Mouse (Mus musculus) layer of hippocampus, postnatal 14 days (tissue): ENCODE measurements at regions not wholly inside any gene's neighbourhood (a gene's known extent, or its start where the extent isn't known, plus 50 kb on each side); places are given as distances from the start of the nearest gene placed in this dataset.

Experiments
- DNase-seq, 2 experiments: peaks; one replicate each; pipeline ENCODE4 v3.0.0; 2021 to 2022; ENCODE audit warnings: low spot score in 2 of 2, mixed read lengths in 1 of 2

DNA sequence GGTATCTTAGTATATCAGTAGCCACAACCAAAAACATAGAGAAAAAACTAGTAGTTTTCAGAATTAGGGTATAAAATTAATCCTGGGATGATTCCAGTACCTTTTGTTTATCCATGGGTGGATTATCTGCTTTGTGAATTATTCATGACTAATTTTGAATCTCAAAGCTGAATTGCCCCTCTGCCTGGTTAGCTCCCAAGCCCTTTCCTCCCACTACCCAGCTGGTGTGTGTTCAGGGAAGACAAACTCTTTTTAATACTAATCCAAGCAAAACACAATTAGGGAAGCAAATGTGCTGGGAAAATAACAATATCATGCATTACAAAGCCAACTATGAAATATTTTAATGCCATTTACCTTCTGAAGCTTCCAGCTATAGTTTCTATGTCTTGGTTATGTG lies 347.4 kb downstream of the Gm43517 start:
- DNase-seq: peak in 1 of 2 experiments; percentile 81

DNA sequence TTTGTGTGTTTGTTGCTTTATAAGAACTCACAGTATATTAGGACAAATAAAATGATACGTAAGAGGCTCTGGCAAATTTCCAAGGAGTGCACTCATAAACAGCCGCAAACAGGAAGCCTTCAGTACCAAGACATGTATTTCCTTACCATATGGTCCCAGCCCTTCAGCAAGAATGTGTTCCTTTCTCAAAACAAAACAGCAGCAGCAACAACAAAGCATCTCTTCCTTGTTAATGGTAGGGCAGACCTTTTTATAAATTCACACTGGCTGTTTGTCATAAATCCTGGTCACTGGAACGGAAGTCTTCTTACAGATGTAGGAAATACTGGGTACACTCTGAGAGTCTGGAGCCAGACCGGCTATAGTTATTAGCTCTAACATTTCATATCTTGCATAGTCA lies 352.1 kb downstream of the Gm43517 start:
- peak in 1 of 2 experiments; percentile 10 for DNase-seq

GRCm38 (mm10) chr12:49739960-49740740 lies 355.2 kb downstream of the Gm43517 start:
- DNase-seq: peak; percentile 33 to 65

DNA sequence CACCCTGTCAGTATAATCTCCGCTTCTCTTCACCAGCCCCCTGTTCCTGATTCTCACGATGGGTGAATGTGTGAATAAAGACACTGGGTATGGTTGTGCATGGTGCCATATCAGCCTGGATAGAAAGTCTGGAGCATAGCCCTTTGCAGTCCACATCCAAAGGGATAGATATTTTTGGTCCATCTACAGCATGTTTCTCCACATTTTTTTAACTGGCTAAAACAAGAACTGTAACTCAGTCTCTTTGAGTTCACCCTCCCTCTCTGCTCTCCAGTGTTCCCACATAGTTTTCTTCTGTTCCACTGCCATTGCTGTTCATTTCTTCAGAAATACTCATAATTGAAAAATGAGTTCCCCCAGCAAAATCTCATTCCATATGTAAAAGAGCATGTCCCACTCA lies 358.4 kb downstream of the Gm43517 start:
- DNase-seq: no peak

- DNase-seq: no peak
These were observed 362.1 kb downstream of the Gm43517 start for GRCm38 (mm10) chr12:49747081-49747480.

- peak in 1 of 2 experiments; percentile 49 for DNase-seq
These were observed 373.4 kb downstream of the Gm43517 start for GRCm38 (mm10) chr12:49758391-49758790.

GRCm38 (mm10) chr12:49764541-49764940 lies 379.6 kb downstream of the Gm43517 start:
- DNase-seq: no peak

DNA sequence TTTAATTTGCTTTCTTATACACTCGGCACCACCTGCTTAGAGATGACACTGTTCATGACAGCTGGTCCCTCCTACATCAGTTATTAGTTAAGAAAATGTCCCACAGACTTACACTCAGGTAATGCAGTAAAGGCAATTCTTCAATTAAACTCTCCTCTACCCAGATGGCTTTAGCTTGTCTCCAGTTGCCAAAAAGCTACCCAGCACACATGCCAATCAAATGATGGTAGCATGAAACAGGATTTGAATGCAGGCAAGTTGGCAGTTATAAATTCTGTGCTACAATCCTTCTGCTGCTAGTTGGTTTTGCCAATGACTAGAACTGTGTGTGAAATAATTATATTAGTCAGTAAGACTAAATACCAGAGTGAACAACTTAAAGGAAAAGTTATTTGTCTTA lies 423.4 kb downstream of the Gm43517 start:
- peak in 1 of 2 experiments; percentile 76 for DNase-seq

DNA sequence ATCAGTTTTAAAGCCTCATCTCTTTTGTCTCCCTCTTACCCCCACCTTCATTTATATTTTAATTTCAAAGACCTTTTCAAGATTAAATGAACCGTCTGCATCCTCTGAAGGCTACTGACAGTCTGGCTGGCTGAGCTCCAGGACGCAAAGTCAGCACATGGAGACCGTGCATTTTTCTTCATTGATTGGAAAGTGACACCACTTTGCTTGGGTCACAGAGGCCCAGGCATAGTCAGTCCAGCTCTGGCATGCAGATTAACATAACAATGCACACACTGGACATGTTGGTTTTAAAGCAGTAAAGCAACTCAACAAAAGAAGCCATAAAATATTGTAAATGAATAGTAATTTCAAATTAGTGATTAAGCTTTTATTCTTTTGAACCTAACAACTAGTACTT lies 429.7 kb downstream of the Gm43517 start:
- DNase-seq: no peak

DNA sequence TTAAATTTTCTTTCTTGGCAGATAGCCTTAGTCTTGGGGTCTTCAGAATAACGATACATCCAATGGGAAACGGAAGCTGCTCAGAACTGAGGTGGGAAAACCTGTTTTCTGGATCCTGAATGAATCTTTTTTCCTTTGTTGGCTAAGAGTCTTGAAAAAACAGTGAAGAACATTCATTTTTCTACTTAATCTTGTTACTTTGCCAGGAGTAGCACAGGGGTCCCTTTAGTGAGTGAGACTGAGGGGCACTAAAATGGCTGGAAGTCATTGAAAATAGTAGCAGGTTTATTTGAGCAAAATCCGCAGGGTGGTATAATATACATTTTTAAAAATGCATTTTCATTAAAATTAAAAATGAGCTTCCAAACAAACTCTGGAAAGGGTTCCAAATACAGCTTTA lies 442.8 kb downstream of the Gm43517 start:
- no peak for DNase-seq

DNA sequence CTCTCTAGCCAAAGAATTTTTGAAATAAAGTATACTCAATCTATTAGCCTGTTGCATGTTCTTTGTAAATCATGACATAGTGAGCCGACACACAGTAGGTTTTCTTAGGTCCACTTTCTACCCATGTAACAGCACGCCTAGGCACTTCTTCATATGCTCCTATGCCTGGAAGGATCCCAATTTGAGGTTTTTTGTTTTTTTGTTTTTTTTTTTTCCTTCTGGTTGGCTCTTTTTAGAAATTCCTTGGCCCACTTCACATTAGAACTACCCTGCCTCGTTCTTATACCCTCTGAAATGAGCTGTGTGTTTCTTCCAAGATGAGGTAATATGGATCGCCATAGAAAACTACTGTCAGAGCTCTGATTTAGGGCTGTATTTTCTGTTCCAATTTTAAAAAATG lies 443.6 kb downstream of the Gm43517 start:
- DNase-seq: no peak

GRCm38 (mm10) chr12:49830665-49831064 lies 445.7 kb downstream of the Gm43517 start:
- DNase-seq: peak in 1 of 2 experiments; percentile 75

- no peak for DNase-seq
These were observed 447.3 kb downstream of the Gm43517 start for GRCm38 (mm10) chr12:49832118-49832847.

DNA sequence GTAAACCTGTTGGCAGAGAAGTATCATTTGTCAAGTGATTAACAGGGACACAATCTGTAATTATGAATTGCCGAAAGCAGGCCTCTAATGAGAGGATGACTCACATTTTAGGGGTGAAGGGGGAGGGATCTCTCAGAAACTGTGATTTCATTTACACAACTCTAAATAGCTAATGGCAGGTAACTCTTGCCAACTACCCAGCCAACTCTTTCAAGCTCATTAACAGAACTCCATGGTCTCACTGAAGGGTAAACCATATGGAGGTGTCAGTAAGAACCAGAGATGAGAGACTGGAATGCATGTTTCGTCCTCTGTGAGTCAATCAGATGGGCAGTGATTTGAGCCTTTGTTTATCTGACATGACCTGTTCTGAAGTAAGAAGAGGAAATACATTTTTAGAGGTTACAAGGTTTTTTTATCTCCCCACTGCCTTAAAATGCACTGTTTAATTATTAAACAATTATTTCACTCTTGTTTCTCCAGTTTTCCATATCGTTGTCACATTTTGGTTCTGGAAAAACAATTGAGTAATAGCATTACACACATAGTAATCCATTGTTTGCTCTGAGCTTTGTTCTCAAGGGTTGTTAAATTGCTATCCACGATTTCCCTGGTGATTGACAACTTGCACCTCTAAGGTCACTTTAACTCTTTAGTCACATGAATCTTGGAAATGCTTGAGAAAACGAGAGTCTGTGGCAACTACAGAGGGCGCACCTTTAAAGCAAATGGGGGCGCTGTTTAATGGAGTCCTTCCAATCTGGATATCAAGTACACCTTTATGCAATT lies 451.5 kb downstream of the Gm43517 start:
- DNase-seq: peak in 1 of 2 experiments; percentile 61

GRCm38 (mm10) chr12:49885507-49885906 lies 500.5 kb downstream of the Gm43517 start:
- DNase-seq: no peak

DNA sequence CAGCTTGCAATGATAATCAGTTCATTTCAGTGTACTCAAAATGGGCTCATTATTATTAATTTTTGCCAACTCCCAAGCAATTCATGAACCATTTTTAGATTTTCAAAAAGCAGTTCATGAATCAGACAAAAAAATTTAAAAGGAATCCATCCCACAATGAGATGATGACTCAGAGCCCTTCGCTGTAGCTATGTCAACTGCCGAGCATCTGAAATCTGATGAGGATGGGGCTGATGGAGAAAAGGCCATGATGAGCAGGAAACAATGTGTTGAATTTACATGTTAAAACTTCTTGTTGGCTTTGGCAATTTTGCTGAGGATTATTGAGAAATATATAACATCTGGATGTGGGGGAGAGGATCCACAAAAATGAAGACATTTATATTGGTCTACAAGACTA lies 502.3 kb downstream of the Gm43517 start:
- DNase-seq: peak; percentile 9 to 61

GRCm38 (mm10) chr12:49897768-49898167 lies 512.8 kb downstream of the Gm43517 start:
- no peak for DNase-seq

DNA sequence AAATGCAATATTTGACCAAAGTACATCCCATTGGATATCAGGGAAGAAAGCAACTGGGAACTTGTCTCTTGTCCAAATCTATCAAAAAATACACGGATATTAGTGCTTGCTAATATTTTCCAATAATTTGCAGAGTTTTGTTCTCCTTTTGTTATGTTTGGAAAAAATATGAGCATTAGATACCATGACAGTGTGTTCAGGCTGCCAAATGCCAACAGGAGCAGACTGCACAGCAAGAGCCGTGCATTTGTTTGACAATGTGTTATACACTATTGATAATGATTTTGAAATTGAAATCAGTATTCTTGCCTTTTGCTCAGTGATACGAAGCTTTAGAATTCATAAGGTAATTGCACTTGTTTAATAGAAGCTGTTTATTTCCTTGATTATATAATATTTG lies 530.7 kb downstream of the Gm43517 start:
- DNase-seq: peak in 1 of 2 experiments; percentile 76

GRCm38 (mm10) chr12:49921608-49922007 lies 536.6 kb downstream of the Gm43517 start:
- DNase-seq: no peak

GRCm38 (mm10) chr12:49940818-49941217 lies 555.8 kb downstream of the Gm43517 start:
- no peak for DNase-seq

DNA sequence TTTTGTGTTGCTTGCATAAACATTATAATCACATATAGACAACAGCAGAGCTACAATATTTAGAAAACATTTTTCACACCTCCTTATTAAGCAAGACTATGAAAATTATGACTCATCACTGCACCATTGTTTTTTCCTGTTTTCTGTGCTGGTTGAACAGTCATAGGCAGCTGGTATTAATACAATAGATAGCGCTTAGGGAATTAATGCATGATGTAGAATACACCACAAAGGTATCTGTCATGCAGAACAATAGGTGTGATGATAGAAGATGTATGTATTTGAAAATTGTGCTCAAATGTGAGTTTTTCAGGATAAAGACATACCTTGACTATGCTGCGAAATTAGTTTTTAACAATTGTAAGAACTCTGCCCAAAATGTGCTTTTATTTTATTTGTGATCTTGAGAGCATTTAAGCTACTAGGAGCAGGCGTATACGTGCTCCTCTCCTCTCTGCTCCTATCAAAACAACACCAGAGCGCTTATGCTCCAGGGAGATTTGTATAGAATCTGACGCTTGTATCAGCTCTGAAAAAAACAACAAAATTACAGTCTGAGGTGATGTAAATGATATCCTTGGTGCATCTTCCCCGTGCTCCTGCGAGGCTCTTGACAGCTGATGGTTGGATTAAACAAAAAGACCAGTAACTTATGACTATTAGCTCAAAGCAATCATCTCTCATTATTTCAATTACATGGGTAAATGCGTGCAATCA lies 560.1 kb downstream of the Gm43517 start:
- DNase-seq: peak in 1 of 2 experiments; percentile 18
